Mouse (Mus musculus) ES-Bruce4 (cell line): ENCODE measurements at regions not wholly inside any gene's neighbourhood (a gene's known extent, or its start where the extent isn't known, plus 50 kb on each side); places are given as distances from the start of the nearest gene placed in this dataset.

Source experiments
- H3K27ac ChIP-seq: 2 replicates; pipeline ENCODE4 v1.5.1; 2012; ENCODE audit warnings: low read length, inconsistent platforms; ENCODE audit not compliant: insufficient read depth
- H3K27me3 ChIP-seq: 2 replicates; pipeline ENCODE4 v1.6.1; 2012; ENCODE audit warnings: mild to moderate bottlenecking, low read length, inconsistent platforms; ENCODE audit not compliant: control insufficient read depth, poor library complexity, insufficient read depth, severe bottlenecking
- H3K36me3 ChIP-seq: 2 replicates; pipeline ENCODE4 v1.6.1; 2012; ENCODE audit warnings: inconsistent platforms, mild to moderate bottlenecking, low read length, moderate library complexity; ENCODE audit not compliant: control insufficient read depth, poor library complexity, insufficient read depth, severe bottlenecking
- H3K4me1 ChIP-seq: one replicate; pipeline ENCODE4 v1.8.1; 2011; ENCODE audit warnings: low read length; ENCODE audit not compliant: control insufficient read depth, insufficient read depth
- H3K4me3 ChIP-seq: 2 replicates; pipeline ENCODE4 v1.5.1; 2011; ENCODE audit warnings: low read depth, mild to moderate bottlenecking, low read length
- H3K9ac ChIP-seq: 2 replicates; pipeline ENCODE4 v1.6.1; 2012; ENCODE audit warnings: low read depth, mild to moderate bottlenecking, inconsistent platforms; ENCODE audit not compliant: poor library complexity, severe bottlenecking
- H3K9me3 ChIP-seq: replicated peaks from 2 replicates; pipeline ENCODE4 v1.6.1; 2012; ENCODE audit warnings: mild to moderate bottlenecking, low read length, inconsistent platforms; ENCODE audit not compliant: control insufficient read depth, poor library complexity, insufficient read depth, severe bottlenecking
- CTCF ChIP-seq: IDR thresholded peaks from one replicate; pipeline ENCODE4 v1.8.1; 2011; ENCODE audit warnings: low read depth, low read length
- EP300 ChIP-seq: IDR thresholded peaks from 2 replicates; pipeline ENCODE4 v1.6.1; 2011; ENCODE audit warnings: low read depth, low read length; ENCODE audit not compliant: insufficient read depth
- POLR2A ChIP-seq: IDR thresholded peaks from one replicate; pipeline ENCODE4 v1.8.1; 2011; ENCODE audit warnings: low read length; ENCODE audit not compliant: insufficient read depth

GRCm38 (mm10) chr16:86524135-86524534 lies 622.5 kb upstream of the Adamts5 start:
- Histone ChIP-seq H3K4me1 (no peaks in the 10 kb centered on the region), H3K27ac (no peak overlapping the region), H3K9ac (no peak overlapping the region), H3K27me3 (no peaks in the 10 kb centered on the region), H3K36me3 (no peaks in the 10 kb centered on the region), H3K4me3 (no peak overlapping the region), H3K9me3 (no peaks in the 10 kb centered on the region)
- no peak for TF ChIP-seq POLR2A
- no peak for TF ChIP-seq CTCF
- no peak for TF ChIP-seq EP300

DNA sequence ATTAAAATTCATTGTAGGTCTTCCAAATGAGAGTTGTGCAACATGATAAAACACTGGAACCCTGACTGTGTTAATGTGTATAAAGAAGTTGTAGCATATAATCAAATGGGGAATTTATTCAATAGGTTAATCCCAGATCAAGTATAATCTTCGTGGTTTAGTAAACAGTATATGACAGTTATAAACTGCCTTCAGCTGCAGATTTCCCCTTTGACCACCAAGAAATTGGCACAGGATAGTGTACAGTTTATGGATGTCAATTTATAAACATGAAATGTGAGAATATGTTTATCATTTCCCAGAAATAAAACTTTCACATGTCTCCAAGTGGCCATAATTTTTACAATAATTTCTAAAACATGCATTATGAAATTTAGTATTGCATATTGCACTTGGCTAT lies 615.3 kb upstream of the Adamts5 start:
- H3K36me3 ChIP-seq, result no peaks in the 10 kb centered on the region
- H3K9ac ChIP-seq, result no peak overlapping the region
- no peaks in the 10 kb centered on the region for H3K4me1 ChIP-seq
- H3K27me3 ChIP-seq, result no peaks in the 10 kb centered on the region
- H3K27ac ChIP-seq, result no peak overlapping the region
- no peak overlapping the region for H3K4me3 ChIP-seq
- TF ChIP-seq POLR2A (no peak), CTCF (no peak), EP300 (no peak)
- H3K9me3 ChIP-seq, result no peaks in the 10 kb centered on the region

DNA sequence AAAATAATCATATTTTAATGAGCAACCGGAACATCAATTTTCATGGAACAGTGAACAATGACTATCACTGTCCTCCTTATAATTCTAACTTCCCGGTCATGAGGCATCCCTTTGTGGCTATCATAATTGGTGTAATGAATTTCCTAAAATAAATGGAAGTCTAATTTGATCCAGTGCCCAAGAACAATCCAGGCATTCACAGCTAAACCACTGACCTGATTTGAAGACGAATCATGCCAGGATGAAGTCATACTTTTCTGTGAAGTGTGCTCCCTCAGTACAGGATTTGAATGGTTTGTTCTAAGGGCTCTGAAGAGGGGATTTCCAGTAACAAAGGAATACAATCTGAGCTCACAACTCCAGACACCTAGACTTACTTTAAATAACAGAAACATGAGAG lies 614.5 kb upstream of the Adamts5 start:
- Histone ChIP-seq H3K9ac (no peak overlapping the region), H3K9me3 (no peaks in the 10 kb centered on the region), H3K36me3 (no peaks in the 10 kb centered on the region), H3K27ac (no peak overlapping the region), H3K4me1 (no peaks in the 10 kb centered on the region), H3K4me3 (no peak overlapping the region), H3K27me3 (no peaks in the 10 kb centered on the region)
- TF ChIP-seq EP300 (no peak), CTCF (no peak)

DNA sequence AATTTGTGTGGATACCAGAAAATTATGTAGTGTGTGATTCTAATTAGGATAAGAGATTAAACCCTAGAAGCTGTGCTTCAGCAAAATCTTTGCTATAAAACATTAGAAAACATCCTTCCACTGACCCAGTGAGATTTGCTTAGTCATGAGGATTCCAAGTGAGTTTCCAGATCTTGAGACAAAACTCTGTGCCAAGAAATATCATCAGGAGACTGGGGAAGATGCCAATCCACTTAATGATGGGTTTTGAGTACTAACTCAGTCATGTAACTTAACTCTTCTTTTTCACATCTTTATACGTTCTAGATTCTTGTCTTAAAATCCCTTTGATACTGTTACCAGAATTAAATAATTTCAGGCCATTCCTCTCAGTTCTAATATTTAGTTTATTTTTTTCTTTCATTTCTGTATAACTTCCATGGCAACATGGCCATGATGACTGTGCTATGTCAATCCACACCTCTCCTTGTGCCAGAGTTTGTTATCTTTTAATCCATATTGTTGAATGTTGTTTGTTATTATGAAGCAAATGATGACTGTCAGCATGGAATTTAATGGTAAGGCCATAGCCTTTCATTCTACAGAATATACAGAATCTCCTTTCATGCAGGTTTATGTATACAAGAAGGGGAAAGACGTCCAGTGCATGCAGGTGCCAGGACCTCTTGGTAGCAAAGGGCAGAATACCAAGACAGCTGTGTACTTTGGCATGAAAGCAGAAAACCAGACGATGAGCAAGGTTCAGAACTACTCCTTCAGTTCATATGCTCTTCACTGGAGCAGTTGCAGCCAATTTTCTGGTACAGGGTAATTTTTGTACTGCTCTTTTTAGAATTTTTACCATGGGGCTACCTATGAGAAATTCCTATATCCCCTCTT lies 599.7 kb upstream of the Adamts5 start:
- Histone ChIP-seq H3K9ac (no peak overlapping the region), H3K4me1 (no peaks in the 10 kb centered on the region), H3K27me3 (no peaks in the 10 kb centered on the region; the same call in 1 of the 2 replicates), H3K36me3 (no peaks in the 10 kb centered on the region), H3K9me3 (no peaks in the 10 kb centered on the region), H3K27ac (no peak overlapping the region), H3K4me3 (no peak overlapping the region)
- no peak for TF ChIP-seq EP300
- no peak for TF ChIP-seq CTCF
- TF ChIP-seq POLR2A, result no peak

DNA sequence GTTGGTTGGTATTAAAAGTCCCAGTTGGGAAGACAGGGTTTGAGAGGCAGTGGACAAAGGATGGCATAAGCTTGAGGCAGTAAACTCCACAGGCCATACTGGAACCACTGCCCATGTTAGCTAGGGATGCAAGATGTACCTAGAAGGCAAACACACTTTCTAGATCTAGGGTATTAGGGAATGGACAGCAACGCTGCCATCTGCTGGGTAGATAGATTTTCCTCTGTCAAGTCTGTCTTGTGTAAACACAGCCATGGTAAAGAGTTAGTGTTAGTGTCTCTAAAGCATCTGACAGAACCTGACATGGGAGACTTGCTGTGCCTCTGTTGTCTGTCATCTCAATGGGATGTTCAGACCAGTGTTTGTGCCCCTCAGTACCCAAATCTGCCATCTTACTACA lies 573.5 kb upstream of the Adamts5 start:
- TF ChIP-seq EP300, result no peak
- Histone ChIP-seq H3K36me3 (no peaks in the 10 kb centered on the region), H3K9ac (no peak overlapping the region), H3K27ac (no peak overlapping the region), H3K27me3 (no peaks in the 10 kb centered on the region), H3K4me3 (no peak overlapping the region), H3K9me3 (peaks cover 7% of the 10 kb centered on the region; the same call in 1 of the 2 replicates), H3K4me1 (no peaks in the 10 kb centered on the region)

DNA sequence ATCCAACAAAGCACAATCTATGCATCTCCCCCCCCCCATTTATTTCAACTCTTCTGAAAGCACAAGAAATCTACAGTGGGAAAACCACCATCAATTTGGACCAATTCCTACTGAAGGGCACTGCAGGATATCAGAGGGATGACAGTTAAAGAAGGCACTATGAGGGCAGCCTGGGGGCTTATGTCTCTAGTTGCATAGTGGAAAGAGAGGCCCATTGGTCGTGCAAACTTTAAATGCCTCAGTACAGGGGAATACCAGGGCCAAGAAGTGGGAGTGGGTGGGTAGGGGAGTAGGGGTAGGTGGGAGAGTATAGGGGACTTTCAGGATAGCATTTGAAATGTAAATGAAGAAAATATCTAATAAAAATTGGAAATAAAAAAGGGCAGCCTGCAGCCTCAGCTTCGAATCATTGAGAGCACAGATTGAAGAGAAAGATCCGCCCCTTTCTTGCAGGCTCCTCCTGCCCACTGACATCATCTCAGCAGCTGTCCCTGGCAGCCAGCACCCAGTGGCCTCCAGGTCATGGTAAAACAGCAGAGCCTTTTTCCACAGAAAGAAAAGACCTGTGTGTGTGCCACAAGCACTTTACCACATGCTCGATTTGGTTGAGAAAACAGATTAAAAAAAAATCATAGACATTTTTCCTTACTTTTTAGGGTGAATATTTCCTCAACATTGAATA lies 571.6 kb upstream of the Adamts5 start:
- no peaks in the 10 kb centered on the region for H3K27me3 ChIP-seq
- H3K36me3 ChIP-seq, result no peaks in the 10 kb centered on the region
- TF ChIP-seq EP300, result no peak
- H3K4me3 ChIP-seq, result no peak overlapping the region
- H3K9me3 ChIP-seq, result peaks cover 7% of the 10 kb centered on the region; the same call in 1 of the 2 replicates
- H3K27ac ChIP-seq, result no peak overlapping the region
- no peak overlapping the region for H3K9ac ChIP-seq
- no peaks in the 10 kb centered on the region for H3K4me1 ChIP-seq
